Mouse (Mus musculus) c-Kit-positive CD71-negative TER-119-negative erythroid progenitor cells, embryonic 14.5 days (primary cell): ENCODE results near the gene Dpf2.
"Not testable (repeated sequence)": the region's sequence is repeated elsewhere in the genome, so short reads cannot be mapped to it uniquely, and the experiment has no call there.

ENCODE experiments used
- DNase-seq: peaks from one replicate; pipeline ENCODE4 v3.0.0-alpha.2; 2013; ENCODE audit warnings: low read depth

Gene Dpf2

DNA sequence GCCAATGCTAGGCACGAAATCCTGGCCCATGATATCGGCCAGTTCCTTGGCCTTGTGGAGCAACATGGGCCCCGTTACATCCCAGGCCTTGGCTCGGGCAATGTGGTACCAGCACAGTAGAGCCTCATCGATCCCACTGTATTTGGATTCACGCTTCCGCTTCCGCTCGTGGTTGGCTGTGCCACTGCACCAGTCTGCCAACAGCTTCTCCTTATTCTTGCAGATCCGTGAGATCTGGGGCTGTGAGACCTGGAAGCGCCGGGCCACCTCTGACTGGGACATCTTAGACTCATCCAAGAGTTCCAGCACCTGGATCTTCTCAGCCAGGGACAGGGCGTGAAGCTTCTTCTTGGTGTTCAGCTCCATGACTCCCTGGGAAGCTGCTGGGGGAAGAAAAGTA lies 20.1 kb downstream of the Dpf2 start:
- no peak for DNase-seq

DNA sequence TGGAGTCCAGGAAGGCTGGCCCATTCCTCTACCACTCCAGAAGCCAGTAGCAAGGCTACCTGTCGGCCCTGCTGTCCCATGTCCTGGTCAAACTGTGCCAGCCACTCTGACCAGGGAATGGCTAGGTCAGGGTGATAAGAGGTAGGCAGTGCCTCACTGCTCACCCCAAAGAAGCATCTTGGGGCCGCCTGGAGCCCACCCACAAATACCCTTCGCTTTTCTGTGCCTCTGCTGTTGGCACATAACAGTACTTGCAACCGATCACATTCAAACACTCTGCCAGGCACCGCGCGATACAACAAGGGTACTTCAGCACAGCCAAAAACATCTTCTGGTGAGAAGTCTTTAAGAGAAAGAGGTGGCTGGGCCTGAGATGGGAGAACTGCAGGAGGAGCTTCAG lies 20.5 kb downstream of the Dpf2 start:
- no peak for DNase-seq

DNA sequence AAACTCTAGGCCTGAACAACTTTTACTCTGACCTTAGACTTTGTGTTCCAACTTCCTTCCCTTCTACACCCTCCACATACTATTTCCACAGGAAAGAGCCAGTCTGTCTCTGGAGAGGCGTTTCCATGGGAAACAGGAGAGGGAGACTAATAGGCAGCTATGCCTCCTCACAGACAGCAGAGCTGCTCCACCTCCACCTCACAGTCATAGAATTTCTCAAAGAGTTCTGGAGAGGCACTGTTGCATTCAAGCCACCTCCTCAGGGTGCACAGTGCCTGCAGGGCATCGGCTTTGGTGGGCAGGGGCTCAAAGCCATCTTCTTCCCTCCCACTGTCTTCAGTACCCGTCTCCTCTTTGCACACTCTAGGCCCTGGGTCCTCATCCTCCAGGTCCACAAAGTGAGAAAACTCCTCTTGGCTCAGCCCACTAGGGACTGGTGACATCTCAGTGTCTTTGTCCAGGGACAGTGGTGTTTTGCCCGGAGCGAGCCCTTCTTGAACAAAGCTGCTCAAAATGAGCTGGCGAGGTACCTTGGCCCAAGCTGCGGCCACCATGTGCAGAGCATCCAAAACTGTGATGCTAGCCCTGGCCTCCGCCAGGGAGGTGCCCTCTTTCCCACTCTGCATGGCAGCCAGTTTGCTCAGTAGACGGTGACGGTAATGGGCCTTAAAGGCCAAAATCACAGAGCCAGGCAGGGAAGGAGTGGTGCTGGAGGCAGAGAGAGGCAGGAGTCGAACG lies 21.1 kb downstream of the Dpf2 start:
- DNase-seq: no peak

DNA sequence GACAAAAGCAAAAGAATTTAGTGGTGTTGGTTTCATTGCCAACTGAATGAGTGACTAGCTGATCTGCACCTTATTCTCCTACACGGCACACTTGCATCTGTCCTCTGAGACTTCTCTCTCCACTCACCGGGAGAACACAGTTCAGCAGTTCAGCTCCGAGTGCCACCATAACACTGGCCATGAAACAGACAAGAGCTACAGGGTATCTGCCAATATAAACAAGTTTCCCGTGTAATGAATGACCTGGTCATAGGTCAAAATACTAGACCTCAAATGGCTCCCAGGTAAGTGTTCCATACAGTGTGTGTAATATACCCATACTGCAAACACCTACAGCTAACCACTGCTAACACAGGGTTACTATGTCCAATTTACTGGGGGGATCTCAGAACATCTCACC lies 23.6 kb downstream of the Dpf2 start:
- no peak for DNase-seq

DNA sequence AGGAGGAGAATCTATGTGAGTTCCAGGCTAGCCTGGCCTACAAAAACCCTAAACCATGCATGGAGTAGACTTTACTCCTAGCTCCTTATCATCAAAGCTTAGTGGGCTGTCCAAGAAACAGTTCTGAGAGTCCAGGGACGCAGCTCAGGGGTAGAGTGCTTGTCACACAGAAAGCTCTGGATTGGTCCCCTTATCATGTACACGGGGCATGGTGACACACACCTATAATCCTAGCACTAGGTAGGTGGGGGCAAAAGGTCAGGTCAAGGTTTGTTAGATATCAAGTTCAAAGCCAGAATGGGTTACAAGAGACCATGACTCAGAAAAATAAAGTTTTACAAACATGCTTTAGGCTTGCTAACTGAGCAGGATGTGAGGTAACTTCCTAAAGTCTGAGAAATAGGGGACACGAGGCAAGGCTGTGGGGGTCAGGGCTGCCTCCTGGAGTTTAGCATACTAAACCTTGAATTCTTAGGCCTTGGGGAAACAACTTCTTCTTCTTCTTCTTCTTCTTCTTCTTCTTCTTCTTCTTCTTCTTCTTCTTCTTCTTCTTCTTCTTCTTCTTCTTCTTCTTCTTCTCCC lies 25.5 kb downstream of the Dpf2 start:
- DNase-seq: no peak

DNA sequence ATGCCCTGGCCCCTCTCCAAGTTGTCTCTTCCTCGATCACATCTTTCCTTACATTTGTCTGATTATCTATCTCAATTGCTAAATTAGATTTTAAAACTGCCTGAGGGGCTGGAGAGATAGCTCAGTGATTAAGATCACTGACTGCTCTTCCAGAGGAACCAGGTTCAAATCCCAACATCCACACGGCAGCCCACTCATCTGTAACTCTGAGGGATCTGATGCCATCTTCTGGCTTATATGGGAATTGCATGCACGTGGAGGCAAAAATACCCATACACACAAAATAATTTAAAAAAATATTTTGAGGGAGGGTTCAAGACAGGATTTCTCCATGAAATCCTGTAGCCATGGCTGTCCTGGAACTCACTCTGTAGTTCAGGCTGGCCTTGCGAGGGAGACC lies 27.0 kb downstream of the Dpf2 start:
- no peak for DNase-seq

DNA sequence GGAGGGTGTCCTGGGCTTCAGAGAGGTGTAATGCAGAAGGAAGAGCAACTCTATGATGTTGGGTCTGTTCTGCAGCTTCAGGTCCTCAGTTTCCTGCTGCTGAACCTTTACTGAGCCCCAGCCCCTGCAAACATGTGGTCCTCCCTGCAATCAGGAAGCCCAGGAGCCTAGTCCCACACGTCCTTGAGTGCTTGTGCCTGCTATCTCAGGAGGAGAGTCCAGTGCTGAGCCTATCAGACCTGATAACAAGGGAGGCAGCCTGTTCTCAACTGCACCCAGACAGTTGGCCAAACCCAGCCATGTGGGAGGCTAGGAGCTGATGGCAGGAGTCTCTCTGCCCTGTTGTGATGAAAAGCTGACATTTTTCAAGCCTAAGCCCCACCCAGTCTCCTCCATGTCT lies 28.9 kb downstream of the Dpf2 start:
- DNase-seq: no peak

DNA sequence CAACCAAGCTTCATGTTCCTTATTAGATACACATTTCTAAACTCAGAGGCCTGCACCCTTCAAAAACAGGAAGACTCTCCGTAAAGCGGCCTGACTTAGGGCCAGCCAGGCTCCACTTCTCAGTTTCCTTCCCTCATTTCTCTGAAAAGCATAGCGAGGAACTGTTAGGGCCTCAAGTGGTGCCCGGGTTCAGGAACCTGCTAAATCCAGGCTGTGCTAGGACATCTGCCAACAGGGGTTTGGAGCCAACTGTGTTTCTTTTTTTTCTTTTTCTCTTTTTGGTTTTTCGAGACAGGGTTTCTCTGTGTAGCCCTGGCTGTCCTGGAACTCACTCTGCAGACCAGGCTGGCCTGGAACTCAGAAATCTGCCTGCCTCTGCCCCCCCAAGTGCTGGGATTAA lies 30.7 kb downstream of the Dpf2 start:
- DNase-seq: not testable (repeated sequence)

DNA sequence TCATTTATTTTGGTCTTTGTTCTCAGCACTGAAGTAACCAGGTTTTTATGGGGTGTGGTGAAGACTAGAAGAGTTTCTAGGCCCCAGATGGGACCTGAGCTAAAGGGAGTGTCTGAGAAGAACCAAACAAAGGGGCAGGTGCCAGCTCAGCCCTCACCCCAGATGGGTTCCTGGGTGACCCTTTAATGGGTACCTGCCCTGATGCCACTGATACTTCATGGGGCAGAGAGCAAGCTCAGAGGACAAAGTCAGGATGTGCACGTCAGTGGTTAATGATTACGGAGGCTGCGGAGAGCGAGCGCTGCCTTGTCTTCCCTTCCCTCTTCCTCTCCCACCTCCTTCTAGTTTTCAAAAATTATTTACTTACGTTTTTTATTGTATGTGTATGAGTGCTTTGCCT lies 31.7 kb downstream of the Dpf2 start:
- DNase-seq: no peak

DNA sequence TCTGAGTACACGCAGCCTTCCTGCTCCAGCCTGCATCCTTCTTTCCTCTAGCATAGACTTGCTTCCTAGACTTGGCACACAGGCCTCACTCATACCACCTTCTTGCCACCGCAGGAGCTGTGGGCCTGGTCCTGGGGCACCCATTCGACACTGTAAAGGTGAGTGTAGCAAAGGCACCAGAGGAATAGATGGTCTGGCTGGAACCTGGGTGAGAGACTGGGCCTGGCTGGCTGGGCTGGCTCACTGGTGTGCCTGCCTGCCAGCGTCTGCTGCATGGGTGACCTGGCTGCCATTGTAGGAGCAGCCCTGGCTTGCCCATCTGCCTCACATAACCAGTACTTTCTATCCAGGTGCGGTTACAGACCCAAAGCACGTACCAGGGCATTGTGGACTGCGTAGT lies 33.1 kb downstream of the Dpf2 start:
- no peak for DNase-seq

DNA sequence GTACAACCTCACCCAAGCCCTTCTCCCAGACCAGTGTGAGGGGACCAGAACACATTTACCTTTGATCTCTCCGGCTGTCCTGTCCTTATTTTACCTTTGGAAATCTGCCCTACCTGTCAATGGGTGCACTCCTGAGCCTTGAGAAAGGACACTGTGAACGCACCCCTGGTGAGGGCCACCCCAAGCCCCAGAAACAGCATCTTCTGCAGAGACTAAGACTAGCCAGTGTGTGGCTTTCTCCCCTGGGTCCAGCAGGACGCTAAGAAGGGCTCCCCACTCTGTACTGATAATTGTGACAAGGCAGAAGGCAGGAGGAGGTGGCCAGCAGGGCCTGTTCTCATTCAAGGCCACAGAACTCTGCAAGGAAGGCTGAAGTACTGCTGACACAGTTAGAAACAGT lies 33.9 kb downstream of the Dpf2 start:
- DNase-seq: no peak

DNA sequence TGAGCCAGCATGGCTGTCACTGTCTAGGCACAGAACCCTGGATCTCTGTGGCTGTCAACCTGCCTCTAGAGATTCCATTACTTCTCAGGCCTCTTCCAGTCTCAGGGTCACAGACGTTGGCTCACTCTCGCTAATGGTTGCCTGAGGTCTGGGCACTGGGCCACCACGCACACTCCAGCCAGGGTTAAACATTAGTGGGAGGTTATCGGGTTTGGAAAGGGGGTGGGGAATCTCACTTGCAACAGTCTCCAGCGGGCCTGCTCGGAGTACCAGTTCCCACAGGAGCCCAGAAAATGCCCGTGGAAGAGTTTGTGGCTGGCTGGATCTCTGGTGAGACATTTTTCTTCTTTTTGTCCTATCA lies 34.5 kb downstream of the Dpf2 start:
- DNase-seq: no peak

DNA sequence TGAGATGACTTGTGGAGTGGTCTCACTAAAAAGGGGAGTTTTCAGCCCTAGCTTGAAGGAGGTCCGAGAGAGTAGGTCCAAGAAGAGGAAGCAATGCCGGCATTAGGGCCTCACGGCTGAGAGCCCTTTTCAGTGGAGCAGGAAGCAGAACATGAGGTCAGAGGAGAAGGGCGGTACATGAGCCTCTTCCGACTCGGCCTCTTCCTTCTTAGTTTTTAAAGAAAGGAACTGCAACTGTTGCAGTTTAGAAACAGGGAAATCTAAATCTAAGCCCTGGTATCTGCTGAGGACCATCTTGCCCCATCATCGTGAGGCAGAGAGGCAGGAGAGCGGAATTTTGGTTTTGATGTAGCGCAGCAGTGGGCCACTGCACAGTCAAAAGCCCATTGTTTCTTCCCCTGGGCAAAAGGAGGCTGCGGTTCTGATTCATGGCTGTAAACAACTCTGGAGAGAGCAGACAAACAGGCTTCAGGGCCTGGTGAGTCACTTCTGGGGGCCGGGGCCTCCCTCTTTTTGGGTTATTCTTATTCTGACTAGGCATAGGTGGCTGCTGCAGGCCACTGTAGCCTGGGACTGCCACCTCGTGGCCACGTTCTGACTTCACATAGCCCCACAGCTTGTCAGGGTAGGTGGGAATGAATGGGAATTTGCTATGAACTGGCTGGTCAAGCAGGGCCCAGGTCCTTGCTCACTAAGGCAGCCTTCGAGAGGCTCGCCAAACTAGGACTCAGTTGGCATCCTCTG lies 35.0 kb downstream of the Dpf2 start, which contains the start of gene Slc25a45:
Slc25a45 (plus strand) TSS at position 191 of the 744 bp plus-strand sequence.
- peak; percentile 78 for DNase-seq

DNA sequence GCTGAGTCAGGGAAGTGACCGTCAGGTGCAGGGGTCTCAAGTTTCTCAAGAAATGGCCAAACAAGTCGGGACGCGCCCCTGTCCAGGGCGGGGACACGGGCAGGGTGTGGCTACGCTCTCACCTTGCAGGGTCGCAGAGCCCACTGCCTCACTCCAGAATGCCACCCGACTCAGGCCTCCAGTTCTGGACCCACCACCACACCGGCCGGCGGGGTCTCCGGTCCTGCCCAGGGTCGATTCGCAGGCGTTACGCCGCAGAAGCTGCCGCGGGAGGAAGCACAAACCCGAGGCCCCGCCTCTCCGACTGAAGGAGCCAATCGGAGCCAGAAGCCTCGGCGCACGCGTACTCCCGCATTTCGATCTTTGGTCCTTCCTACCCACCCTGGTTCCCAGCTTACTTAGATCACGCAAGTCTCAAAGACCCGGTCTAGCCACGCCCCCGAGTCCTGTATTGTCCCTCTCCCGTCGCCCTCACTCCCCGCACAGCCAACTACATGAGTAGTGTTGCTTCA lies 37.8 kb downstream of the Dpf2 start, which contains the start of gene Frmd8:
Frmd8 (minus strand) TSS at position 306 of the 512 bp plus-strand sequence.
- DNase-seq: peak; percentile 93

DNA sequence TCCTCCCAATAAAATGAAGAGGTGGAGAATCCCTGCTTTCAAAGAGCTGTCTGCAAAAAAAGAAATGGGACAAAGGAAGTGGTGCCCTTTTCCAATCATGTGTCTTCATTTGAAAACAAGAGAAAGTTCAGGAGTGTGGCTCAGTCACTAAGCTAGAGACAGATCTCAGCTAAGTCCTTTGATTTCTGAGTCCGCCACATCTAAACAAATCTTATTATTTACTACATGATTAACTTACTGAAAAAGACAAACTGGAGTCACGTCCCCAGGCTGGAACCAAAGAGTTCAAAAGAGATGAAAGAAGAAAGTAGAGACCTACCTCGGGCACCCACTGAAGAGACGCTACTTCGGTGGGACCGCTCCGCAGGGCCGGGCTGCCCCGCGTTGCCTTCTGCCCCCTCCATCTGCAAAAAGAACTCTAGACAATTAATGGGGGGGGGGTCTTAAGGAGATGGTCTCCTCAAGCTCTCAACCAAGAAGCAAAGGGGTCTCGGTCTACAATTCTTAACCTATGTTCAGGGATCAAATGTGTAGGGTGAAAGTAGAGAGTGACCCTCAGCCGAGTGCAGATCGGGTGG lies 38.3 kb downstream of the Dpf2 start:
- DNase-seq: no peak

DNA sequence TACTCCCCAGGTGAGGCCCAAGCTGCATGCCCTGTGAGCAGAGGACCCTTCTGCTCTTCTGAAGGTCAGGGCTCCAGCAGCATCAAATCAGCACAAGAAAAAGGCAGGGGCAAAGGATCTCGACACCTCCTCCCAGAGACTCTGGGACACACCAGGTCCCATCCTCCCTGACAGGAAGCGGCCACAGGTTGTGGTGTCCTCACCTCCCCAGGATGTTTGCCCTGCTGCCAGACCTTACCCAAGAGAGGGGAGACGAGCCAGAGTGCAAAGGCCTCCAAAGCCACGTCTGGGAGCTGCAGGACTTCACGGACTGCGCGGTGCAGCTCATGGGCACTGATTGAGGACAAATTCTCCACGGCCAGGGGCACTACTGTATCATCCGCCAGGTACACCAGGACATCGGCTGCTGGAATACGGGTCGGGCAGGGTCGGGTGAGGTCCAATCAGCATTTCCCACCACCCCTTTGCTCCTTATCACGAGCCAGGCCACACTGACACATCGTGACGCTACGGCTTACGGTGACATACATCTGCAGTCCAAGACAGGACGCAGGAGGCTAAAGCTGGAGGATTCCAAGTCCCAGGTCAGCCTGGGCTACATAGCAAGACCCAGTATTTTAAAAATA lies 39.8 kb downstream of the Dpf2 start:
- no peak for DNase-seq

DNA sequence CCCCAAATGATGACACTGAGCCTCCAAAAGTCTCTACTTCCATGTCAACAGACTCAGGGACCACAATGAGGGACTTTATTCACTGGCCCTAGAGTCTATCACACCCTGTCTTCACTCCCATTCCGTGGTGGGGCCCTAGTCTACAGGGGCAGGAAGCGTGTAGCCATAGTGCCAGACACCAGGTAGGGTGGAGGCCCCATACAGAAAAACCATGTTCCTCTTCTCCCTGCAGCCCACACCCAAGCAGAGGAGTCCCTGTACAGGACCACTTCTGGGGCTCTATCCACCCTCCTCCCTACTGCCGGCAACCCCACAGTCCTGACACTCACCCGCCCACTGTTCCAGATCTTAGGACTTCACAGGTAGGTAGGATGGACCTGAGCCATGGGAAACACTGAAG lies 40.3 kb downstream of the Dpf2 start:
- DNase-seq: no peak

DNA sequence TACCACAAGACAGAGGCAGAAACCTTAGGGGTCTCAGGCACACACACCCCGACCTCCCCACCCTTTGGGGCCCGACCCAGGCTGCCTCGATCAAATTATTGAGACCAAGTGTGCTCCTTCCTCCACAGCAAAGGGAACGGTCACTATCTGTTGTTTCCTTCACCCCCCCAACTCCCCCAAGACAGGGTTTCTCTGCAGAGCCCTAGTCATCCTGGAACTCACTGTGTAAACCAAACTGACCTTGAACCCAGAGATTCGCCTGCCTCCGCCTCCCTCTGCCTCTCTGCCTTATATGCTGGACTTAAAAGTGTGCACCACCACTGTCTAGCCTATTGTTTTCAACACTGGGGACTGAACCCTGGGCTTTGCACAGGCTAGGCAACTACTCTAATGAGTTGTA lies 41.1 kb downstream of the Dpf2 start:
- no peak for DNase-seq

DNA sequence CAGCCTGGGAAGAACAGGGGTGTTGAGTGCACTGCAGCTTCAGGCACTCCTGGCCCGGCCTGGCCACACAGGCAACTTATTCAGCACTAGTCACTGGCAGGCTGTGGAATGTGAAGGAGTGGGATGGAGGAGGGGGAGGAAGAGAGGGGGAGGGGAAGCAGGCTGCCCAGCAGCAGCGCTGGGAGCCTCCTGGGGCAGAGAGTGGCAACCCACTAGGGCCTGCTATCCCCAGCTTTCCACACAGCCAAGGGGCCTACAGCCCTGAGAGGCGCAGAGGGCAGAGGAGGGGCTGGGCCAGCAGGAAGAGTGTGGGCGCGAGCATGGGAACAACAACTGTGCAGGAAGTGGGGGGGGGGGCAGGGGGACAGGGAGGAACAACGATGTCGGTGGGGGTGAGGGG lies 41.5 kb downstream of the Dpf2 start:
- DNase-seq: no peak

DNA sequence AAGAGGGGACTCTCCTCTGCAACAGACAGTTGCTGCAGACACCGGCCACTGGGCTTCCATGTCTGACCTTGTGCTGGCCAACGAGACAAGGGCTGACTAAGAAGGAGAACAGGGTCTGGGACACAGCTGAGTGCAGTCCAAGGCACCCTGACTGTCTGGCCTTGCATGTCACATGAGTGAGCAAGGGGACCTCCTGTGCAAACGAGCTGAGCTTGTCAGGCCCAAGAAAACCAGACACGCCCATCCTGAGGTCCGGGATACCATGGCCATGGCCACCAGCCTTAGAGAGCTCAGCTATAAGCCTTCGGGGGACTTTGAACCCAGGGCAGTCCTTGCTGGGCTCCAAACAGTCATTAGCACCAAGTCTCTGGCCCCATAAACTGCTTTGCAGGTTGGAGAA lies 44.7 kb downstream of the Dpf2 start:
- no peak for DNase-seq

DNA sequence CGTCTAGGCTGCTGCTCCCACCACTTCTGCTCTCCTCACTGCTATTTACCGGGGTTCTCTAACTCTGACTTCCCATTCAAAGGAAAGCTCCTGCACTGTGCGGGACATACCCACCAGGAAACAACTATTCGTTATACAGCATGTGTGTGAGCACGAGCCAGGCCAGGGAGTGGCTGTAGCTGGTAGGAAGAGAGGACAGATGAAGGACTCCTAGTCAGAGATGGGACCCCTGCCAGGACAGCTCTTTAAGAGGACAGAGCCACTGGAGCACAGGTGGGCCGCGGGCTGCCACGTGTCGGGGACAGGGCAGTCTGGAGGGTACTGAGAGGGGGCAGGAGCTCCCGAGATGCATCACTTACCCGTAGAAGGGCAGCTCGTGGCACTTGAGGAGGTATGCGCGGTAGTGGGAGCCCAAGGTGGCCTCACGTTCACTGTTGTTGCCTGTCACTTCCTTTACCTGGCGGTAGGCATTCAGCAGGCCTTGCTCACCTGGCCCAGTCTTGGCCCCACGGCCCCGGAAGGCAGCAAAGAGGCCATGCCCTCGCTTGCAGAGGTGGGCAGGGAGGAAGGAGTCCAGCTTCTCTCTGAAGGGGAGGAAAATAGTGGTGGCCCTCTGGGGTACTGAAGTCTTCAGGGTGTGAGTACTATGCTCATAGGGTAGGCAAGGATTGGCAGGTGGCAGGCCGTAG lies 48.0 kb downstream of the Dpf2 start:
- DNase-seq: no peak

DNA sequence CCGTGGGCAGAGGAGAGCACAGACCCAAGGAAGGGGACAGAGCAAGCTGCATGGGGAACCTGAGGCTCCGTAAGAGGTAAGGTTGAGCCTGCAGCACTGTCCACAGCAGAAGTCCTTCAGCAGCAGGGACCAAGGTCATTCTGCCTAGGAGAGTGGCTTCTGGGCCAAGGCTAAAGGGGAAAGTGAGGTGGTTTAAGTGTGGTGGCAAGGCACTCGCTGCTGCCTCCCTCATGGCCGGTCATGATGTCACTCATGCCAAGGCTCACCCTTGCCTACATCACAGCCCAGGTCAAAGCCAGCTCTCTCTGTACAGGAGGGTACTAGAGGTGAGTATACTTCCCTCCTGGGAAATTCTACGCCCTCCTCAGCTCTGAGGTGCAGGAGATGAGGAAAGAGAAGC lies 49.0 kb downstream of the Dpf2 start:
- no peak for DNase-seq
